Mouse (Mus musculus): ENCODE measurements around the gene Ipp.

The Ipp gene

GRCm38 (mm10) chr4:116557306-116558121, 50.2 kb downstream of the Ipp start, which contains the start of gene Gpbp1l1:
Gene Gpbp1l1, plus strand, starts transcription at chr4:116557658.
- peak; percentile 88 for DNase-seq (ENCODE audit: low read depth)

- no peak for DNase-seq (ENCODE audit: low read depth)
These were observed 51.0 kb downstream of the Ipp start for GRCm38 (mm10) chr4:116558151-116558882.

Measured in fibroblast of lung, adult 2 months (primary cell).